Mouse (Mus musculus): ENCODE results near the gene Pbx3.

Pbx3 gene

GRCm38 (mm10) chr2:34221477-34221876, 151.5 kb downstream of the Pbx3 start:
- DNase-seq (ENCODE audit: low spot score): no peak

GRCm38 (mm10) chr2:34219150-34219549, 153.8 kb downstream of the Pbx3 start:
- no peak for DNase-seq (ENCODE audit: low spot score)

DNA sequence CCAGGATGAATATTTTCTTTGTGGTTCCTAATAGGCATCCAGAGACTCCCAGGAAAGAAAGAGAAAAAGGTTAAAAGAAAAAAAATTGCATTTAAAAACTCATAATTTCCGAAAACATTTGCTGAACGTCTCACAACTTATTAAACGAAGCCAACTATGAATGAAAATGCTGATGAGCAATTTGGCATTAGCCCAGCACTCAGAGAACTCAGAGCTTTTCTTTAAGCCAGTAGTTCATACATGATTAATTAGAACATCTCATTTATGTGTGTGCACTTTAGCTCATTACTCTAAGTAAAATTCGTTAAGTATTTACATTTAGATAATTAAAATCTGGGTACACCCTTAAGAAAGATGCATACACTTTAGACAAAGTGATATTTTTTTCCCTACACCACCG, 155.3 kb downstream of the Pbx3 start:
- DNase-seq (ENCODE audit: low spot score): no peak

DNA sequence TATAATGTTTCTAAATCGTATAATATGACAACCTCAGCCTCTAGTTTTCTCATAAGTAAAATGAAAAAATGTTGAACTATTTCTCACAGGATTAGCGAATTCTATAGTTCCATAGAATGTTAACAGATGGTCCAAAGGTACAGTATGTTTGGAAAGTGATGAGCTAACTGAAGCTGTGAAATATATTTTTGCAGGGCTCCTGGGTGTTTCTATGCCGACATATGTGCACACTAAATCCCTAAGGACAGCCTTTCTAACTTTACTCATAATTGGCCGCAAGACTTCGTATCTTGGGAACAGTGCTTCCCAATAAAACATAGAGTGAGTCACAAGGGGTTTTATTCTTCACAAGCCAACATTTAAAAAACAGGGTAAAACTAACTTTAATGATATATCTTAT, 157.4 kb downstream of the Pbx3 start:
- no peak for DNase-seq (ENCODE audit: low spot score)

GRCm38 (mm10) chr2:34212418-34212817, 160.5 kb downstream of the Pbx3 start:
- DNase-seq (ENCODE audit: low spot score): no peak

DNA sequence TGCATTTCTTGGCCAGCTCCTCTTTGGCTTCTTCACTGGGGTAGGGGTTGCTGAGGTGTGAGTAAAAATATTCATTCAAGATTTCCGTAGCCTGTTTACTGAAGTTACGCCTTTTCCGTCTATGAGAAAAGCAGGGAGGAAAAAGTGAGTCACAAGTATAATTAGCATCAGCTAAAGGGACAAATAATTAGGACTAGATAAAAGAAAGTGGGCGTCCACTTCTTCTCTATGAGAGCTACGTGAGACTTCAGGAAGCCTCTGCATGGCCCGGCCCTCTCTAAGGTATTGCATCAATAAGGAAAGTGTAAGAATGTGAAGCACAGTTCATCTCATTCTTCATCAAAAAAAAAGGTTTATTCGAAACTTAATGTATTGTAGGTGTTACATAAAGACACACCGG, 168.1 kb downstream of the Pbx3 start:
- DNase-seq (ENCODE audit: low spot score): no peak

- no peak for DNase-seq (ENCODE audit: low spot score)
These were observed 168.6 kb downstream of the Pbx3 start for GRCm38 (mm10) chr2:34204325-34204724.

DNA sequence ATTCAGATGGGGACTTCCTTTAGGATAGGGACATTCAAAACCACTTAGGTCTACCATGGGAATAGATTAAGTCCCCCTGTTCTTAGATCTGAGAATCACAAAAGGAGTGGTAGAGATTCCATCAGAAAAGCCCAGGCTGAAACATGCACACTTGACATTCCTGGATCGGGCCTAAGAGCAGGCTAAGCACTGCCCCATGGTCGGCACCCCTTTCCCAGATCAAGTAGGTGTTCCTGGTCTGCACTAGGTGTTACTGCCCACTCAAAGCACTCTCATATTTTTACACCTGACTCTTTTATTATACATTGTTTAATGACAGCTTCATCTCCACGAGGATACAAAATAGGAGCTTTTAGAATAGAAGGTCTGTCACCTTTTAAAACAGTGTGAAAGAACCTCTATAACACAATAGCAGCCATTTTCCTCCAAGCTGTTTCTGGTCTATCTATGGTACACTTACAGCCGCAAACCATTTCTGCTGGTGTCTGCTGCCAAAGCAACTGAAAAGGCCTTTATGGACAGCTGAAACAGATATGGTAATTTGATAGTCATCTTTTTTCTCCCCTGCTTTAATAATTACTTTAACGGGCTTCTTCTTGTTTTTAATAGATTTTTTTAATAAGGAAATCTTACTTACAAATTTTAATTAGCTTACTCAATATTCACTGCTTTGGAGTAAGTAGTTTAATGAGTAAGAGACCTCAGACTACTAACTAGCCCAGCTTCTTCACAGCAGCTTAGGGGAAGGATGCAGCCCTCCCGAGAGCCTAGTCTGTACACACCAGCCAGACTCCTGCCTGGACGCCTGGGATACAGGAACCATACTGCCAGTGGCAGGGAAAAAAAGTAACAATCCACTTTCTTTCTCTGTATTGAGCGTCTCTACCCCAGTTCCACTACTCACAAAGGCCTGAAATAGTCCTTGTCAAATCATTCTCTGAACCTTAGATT, 178.8 kb downstream of the Pbx3 start:
- DNase-seq (ENCODE audit: low spot score): no peak

GRCm38 (mm10) chr2:34193276-34193675, 179.7 kb downstream of the Pbx3 start:
- no peak for DNase-seq (ENCODE audit: low spot score)

DNA sequence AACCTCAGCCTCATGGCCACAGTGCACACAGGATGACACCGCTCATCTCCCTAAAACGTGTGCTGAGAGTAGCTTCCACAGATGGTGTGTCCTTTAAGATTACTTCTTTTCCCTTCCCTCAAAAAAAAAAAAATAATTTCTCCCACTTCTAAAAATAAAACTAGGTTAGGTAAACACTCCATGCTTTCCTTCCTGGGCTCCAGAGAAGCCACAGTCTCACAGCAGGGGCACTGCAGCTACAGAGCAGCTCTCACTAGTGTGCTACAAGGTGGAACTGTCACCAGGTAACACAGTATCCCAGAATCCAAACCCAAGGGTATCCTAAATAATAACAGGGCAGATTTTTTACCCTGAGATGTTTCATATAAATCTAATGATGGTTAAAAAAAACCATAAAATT, 185.6 kb downstream of the Pbx3 start:
- DNase-seq (ENCODE audit: low spot score): no peak

GRCm38 (mm10) chr2:34181600-34181999, 191.3 kb downstream of the Pbx3 start:
- DNase-seq (ENCODE audit: low spot score): no peak

DNA sequence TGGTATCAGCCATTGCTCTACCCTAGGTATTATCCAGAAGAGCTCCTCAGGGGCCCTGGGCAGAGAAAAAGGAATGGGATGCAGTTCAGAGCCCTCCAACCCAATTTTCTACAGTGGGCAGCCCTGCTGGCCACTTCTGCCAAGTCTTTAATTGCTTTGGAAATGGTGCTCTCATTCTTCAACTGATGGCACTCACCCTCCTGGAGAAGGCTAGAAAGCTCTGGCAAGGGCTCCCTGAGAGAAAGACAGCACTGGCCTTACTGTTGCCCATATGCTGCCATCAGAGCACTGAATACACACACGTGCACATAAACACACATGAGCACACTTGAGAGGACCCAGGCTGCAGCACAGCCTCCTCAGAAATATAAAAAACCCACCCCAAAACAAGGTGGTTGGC, 193.6 kb downstream of the Pbx3 start:
- no peak for DNase-seq (ENCODE audit: low spot score)

DNA sequence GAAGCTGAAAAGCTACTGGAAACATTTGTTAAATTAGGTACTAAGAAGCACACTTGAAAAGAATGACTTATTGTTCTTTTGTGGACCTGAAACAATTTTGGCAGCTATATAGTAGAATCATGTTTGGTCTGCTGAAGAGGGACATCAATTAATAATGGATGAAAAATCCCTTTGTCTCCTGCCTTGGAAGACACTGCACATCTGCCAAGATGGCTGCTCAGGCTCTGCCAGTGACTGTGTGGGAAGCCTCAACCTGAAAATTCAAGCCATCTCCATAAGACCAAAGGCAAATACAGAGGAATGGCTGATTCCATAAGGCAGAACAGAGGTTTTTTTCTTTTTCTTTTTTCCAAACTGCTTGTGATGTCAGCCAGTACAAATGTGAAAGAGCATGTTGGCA, 194.3 kb downstream of the Pbx3 start:
- no peak for DNase-seq (ENCODE audit: low spot score)

- DNase-seq (ENCODE audit: low spot score): no peak
These were observed 202.5 kb downstream of the Pbx3 start for GRCm38 (mm10) chr2:34170424-34170823.

DNA sequence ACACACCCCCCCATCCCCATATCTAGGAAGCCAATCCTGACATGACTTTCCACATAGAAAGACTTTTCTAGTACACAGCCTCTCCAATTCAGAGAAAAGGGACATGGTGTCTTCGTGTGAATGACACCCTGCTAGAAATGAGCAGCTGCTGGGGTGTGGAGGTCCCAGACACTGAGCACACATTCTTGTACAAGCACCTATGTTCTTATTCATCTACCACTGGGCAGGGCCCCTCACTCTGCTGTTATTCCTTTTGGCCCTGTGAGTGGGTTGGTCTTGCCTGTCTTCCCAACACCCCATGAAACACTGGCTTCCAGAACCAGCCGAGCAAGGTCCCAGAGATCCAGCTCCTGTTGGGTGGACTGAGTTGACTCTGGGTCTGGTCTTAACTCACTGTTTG, 203.3 kb downstream of the Pbx3 start:
- DNase-seq (ENCODE audit: low spot score): no peak

DNA sequence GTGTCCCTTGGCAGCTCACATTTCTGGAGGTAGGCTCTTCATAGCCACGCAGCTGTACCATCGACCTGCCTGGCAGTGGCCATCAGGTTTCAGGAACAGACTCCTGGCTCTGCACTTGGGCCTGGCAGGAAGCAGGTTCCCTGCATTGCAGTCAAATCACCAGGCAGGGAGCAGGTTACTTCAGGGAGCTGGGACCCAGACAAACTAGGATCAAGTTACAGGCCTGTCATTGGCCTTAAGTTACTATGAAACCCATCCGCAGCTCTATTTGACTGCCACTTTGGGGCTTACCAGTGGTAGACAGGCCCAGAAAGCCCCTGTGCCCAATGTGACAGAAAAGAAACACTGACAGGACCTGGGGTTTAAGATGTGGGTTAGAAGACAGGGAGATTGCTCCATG, 204.8 kb downstream of the Pbx3 start:
- no peak for DNase-seq (ENCODE audit: low spot score)

DNA sequence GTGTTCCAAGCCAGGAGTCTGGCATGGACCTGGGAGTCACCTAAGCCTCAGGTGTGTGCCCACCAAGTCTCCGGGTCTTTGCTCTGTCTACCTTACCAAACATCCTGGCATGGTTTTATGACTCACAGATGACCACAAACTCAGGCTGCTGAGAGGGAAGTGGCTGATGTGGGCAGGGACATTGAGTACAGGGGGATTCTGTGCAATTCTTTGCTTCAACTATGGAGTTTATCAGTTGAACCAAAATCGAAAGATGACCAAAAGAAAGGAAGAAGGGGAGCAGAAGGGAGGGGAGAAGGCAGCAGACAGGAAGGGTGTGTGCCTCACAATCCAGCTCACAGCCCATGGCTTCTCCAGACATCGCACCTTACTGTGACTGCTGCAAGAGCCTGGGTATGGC, 210.5 kb downstream of the Pbx3 start:
- DNase-seq (ENCODE audit: low spot score): no peak

- DNase-seq (ENCODE audit: low spot score): no peak
These were observed 215.2 kb downstream of the Pbx3 start for GRCm38 (mm10) chr2:34157746-34158145.

DNA sequence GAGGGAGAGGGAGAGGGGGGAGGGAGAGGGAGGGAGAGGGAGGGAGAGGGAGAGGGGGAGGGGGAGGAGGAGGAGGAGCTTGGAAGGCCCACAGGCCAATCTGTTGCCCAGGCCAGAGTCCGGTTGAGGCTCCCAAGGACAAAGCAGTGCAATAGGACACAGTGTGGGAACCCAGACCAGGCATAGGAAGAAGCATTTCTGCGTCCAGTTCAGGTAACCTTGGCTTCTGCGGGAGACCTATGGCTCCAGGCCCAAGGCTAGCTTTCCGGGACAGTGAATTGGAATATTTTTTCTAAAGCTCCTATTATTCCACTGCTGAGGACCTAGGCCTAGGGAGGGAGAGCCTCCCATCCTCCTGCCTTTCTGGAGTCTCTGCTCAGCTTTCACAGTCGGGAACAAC, 218.1 kb downstream of the Pbx3 start:
- no peak for DNase-seq (ENCODE audit: low spot score)

DNA sequence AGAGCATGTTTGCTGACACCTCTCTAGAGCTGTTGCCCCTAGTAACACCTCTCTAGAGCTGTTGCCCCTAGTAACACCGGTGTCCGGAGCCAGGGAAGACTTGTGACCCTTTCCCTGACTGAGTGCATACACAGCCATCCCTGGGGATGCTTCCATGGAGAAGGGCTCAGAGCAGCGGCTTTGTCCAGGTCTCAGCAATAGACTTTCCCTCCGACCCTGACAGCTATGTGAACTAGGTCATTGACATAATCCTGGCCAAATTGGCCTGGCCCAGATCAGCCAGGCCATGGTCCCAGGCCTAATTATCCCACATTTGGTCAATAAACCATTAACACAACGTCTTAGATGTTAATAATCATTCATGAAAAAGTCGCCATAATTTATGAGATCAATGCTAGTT, 219.6 kb downstream of the Pbx3 start:
- DNase-seq (ENCODE audit: low spot score): no peak

DNA sequence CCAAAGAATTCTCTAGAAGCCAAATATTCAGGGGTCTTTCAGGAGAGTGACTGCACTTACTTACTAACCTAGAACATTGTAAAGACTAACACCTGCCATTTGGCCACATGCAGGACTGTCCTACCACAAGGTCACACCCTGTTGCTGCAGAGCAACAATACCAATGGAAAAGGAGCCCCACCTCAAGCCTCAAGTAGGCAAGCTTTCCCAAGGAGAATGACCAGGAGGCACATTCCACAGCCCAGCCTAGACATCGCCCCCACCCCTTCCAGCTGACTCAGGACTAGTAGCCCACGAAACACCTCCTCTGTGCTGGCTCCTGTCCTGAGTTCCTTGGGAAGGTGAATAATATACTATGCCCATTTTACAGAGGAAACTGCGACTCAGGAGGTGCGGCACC, 222.4 kb downstream of the Pbx3 start:
- no peak for DNase-seq (ENCODE audit: low spot score)

- no peak for DNase-seq (ENCODE audit: low spot score)
These were observed 224.7 kb downstream of the Pbx3 start for GRCm38 (mm10) chr2:34148214-34148613.

DNA sequence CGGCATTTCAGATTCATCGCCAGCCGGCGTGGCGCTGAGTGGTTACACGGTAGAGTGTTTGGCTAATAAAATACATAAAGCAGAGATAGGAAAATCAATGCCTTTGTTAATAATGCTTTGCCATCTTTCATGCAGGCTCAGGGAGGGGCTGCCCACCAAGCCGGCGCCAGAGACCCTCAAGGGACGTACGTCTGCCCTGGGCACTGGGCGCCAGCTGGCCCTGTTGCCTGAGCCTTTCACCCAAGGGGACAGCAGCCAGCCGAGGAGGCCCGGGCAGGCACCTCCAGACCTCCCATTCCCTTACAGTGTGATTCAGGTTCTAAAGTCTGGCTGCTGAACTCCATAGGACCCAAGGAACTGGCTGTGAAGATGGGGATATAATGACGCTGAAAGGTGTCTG, 225.5 kb downstream of the Pbx3 start:
- no peak for DNase-seq (ENCODE audit: low spot score)

- DNase-seq (ENCODE audit: low spot score): no peak
These were observed 225.9 kb downstream of the Pbx3 start for GRCm38 (mm10) chr2:34147036-34147435.

Measured in spleen, adult 12 weeks (tissue).